Mouse (Mus musculus): ENCODE results near the gene Sec23a. TPM values are rescaled to one million over a fixed set of nuclear protein-coding genes. Genes with fewer than 3 reads are reported as not detected.
"Not testable (repeated sequence)": the region's sequence is repeated elsewhere in the genome, so short reads cannot be mapped to it uniquely, and the experiment has no call there.

Gene Sec23a
- total RNA-seq (2021): 10 to 100 TPM; 32.6 to 46.9 TPM
- long read RNA-seq, experiment 1, full-length matches to known transcripts: 41 of 50 reads
- long read RNA-seq, experiment 1, partial matches to known transcripts: 1 of 50 reads
- long read RNA-seq, experiment 1, other reads (novel, unspliced or antisense): 8 of 50 reads
- long read RNA-seq, experiment 2, full-length matches to known transcripts: 63 of 88 reads
- long read RNA-seq, experiment 2, partial matches to known transcripts: 11 of 88 reads
- long read RNA-seq, experiment 2, other reads (novel, unspliced or antisense): 14 of 88 reads

GRCm38 (mm10) chr12:59011844-59012709, at the start of gene Sec23a:
TSS of gene Sec23a (minus strand) at chr12:59012017.
- DNase-seq (ENCODE audit: low spot score in 2 of 2): peak; percentile 96

DNA sequence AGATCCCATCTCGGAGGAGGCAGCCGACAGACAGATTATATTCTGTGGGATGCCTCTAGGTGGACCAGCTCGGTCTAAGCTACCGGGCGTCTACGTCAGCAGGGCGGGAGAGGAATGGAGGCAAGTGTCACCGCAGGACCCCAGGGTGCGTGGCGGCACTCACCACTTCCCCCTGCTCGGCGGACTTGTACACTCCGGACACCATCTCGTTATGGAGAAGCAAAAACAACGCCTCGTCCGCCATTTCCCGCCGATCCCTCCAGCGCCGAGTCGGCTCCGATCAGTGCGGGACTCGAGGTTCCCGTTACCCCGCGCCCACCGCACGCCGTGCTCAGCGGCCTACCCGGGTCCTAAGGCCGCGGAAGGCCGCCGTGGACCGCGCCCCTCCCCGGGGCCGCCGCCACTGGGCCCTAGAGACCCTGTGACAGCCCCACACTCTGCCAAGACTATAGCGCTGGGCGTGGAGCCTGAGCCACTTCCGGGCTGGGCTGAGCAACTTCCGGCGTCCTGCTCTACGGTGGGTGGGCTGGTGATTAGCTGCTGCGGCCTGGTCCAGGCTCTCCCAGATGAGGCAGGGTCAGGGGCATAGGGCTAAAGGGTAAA, 49.3 kb upstream of the Sec23a start, which contains the start of gene Trappc6b:
Trappc6b (minus strand) TSS at position 480 of the 603 bp plus-strand sequence.
- DNase-seq (ENCODE audit: low spot score in 2 of 2): peak; percentile 68 to 70

DNA sequence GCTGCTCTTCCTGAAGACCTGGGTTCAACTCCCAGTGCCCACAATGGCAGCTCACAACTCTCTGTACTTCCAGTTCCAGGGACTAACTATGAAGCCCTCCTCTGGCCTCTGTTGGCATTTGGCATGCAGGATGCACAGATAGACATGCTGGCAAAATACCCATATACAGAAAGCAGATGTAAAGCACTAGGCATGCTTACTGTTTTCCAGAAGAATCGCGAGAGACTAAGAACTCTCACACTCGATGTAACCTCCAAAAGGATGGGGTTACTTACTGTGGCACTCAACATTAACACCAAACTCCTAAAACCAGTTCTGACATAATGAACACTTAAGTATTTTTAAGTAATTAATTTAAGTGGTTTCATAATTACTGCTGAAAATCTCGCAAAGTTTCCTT, 48.5 kb upstream of the Sec23a start:
- DNase-seq (ENCODE audit: low spot score in 2 of 2): no peak

GRCm38 (mm10) chr12:59058242-59058641, 46.4 kb upstream of the Sec23a start:
- not testable (repeated sequence) for DNase-seq (ENCODE audit: low spot score in 2 of 2)

DNA sequence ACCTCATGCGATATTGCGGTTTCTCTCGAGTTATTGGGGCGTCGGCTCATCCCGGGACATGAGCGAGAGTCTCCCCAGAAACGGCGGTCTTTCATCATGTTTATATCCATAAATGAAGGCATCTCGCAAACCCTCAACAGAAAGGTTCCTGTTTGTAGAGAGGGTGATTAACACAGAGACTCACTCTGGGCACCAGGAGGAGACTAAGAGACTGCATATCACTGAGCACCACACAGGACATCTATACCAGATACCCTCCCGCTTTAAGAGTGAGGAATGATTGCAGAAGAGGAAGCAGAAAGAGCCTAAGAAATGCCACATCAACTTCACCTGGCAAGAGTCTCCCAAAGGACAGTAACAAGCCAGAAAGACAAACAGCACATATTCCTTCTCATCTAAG, 44.4 kb upstream of the Sec23a start:
- DNase-seq (ENCODE audit: low spot score in 2 of 2): no peak

DNA sequence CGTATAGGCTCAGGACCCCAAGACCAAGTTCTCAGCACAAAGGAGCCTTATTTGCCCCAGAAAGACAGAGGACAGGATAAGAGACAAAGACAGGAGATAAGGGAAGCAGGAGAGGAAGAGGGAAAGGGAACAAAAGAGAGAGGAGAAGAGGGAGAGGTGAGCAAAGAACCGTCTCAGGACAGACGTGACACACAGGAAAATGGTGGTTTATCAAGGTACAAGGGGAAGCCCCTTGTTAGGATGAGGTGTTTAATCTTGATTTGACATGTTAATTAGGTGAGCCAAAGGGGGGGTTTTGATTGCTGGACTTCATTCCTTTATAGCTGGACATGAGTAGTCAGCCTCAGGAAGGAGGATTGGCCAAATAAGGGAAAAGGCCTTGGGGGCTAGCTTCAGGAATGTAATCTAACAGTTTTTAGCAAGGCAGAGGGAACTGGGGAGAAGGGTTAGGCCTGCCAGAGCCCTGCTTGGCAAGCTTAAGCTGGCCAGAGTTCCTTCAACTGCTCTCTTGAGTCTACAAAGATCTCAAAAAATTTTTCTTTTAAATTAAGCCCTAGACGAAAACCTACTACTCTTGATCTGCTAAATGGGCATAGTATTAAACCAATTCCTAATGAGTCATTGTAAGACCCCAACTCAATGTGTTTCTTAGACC, 43.5 kb upstream of the Sec23a start:
- DNase-seq (ENCODE audit: low spot score in 2 of 2): no peak

GRCm38 (mm10) chr12:59053976-59054375, 42.2 kb upstream of the Sec23a start:
- DNase-seq (ENCODE audit: low spot score in 2 of 2): no peak

GRCm38 (mm10) chr12:59053166-59053565, 41.3 kb upstream of the Sec23a start:
- no peak for DNase-seq (ENCODE audit: low spot score in 2 of 2)

GRCm38 (mm10) chr12:59052470-59052869, 40.7 kb upstream of the Sec23a start:
- no peak for DNase-seq (ENCODE audit: low spot score in 2 of 2)

GRCm38 (mm10) chr12:59040851-59041250, 29.0 kb upstream of the Sec23a start:
- no peak for DNase-seq (ENCODE audit: low spot score in 2 of 2)

- DNase-seq (ENCODE audit: low spot score in 2 of 2): no peak
Measured at GRCm38 (mm10) chr12:59039971-59040844, 28.4 kb upstream of the Sec23a start.

GRCm38 (mm10) chr12:59039162-59039970, 27.5 kb upstream of the Sec23a start:
- no peak for DNase-seq (ENCODE audit: low spot score in 2 of 2)

DNA sequence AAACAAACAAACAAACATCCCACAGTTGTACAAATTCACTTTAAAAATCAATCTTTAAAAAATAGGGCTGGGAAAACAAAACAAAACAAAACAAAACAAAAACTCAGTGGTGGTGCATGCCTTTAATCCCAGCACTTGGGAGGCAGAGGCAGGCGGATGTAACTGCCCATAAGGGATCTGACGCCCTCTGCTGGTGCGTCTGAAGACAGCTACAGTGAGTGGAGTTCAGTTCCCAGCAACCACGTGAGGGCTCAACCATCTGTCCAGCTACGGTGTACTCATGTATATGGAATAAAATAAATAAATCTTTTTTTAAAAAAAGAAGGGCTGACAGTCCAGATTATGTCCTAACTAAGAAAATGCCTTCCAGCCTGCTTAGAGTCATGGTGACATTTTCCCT, 20.3 kb upstream of the Sec23a start:
- no peak for DNase-seq (ENCODE audit: low spot score in 2 of 2)

DNA sequence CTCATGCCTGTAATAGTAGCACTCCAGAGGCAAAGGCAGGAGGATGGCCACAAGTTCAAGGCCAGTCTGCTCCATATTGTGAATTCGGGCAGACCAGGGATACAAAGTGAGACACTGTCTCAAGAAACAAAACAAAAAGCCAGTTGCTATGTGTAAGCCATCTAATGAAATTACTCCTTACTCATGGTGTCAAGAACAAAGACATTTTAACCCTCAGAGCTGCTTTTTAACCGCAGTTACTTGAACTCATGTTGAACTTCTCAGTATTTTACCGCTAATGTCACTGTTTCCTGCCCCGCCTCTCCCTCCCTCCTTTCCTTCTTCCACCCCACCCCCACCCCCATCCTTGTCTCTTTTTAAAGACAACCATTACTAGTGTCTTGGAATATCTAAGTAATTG, 9.5 kb upstream of the Sec23a start:
- no peak for DNase-seq (ENCODE audit: low spot score in 2 of 2)

DNA sequence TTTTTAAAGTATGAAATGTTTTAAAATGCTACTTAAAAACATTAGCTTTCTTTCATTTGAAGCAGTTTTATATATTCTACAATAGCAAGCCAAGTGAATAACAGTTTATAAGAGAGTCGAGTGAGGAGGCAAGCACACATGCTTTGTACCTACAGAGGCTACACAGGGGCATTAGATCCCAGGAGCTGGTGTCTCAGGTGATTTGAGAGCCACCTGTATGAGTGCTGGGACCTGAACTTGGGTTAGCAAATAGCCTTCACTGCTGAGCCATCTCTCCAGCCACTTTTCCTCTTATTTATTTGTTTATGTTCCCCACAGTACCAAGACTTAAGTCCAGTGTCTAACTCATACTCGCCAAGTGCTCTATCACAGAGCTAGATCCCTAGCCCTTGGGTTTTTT, 8.1 kb upstream of the Sec23a start:
- DNase-seq (ENCODE audit: low spot score in 2 of 2): no peak

DNA sequence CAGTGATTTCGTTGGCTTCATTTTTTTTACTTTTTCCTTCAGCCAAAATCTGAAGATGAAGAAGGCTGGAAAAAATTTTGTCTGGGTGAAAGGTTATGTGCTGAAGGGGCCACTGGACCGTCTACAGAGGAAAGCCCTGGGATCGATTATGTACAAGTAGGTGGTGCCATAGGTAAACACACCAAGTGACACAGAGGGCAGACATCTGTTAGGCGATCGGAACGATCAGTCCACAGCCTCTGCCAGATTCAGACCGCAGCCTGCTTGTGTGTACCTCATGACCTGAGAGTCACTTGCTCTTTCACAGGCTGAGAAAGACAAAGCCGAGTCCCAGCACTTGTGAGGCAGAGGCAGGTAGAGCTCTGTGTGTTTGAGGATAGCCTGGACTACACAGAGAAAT, 6.2 kb upstream of the Sec23a start:
- no peak for DNase-seq (ENCODE audit: low spot score in 2 of 2)

- peak; percentile 85 to 89 for DNase-seq (ENCODE audit: low spot score in 2 of 2)
Measured at GRCm38 (mm10) chr12:59013234-59013633, 1.4 kb upstream of the Sec23a start, which contains the start of gene Gemin2. TSS of gene Gemin2 (plus strand) at chr12:59013393.

GRCm38 (mm10) chr12:59012710-59013091, 884 bp upstream of the Sec23a start:
- DNase-seq (ENCODE audit: low spot score in 2 of 2): no peak

- DNase-seq (ENCODE audit: low spot score in 2 of 2): no peak
Measured at GRCm38 (mm10) chr12:59011275-59011843, 458 bp downstream of the Sec23a start.
